Mouse (Mus musculus) spleen, adult 2 months (tissue): ENCODE results near the gene Pafah1b2. TPM values are rescaled to one million over a fixed set of nuclear protein-coding genes. Genes with fewer than 3 reads are reported as not detected.

Source experiments
- DNase-seq, 2 experiments: peaks; one replicate each; pipeline versions ENCODE4 v3.0.0 to v3.0.0-alpha.2; 2012 to 2021; ENCODE audit warnings: low spot score in 2 of 2, low read depth in 1 of 2
- H3K27ac ChIP-seq: fragments of 200-500 bp; 2 replicates; pipeline ENCODE4 v1.5.1; 2012; ENCODE audit warnings: low read length, inconsistent platforms; ENCODE audit not compliant: insufficient read depth
- H3K27me3 ChIP-seq: fragments of 200-500 bp; 2 replicates; pipeline ENCODE4 v1.6.1; 2012; ENCODE audit warnings: mild to moderate bottlenecking, moderate library complexity, low read length, inconsistent platforms; ENCODE audit not compliant: control insufficient read depth, insufficient read depth
- H3K36me3 ChIP-seq: fragments of 200-500 bp; 2 replicates; pipeline ENCODE4 v1.6.1; 2012; ENCODE audit warnings: mild to moderate bottlenecking, low read length, inconsistent platforms; ENCODE audit not compliant: control insufficient read depth, insufficient read depth
- H3K4me1 ChIP-seq: fragments of 200-500 bp; 2 replicates; pipeline ENCODE4 v1.6.1; 2011; ENCODE audit warnings: inconsistent platforms; ENCODE audit not compliant: control insufficient read depth, insufficient read depth, insufficient read length
- H3K4me3 ChIP-seq: fragments of 200-500 bp; 2 replicates; pipeline ENCODE4 v1.5.1; 2011; ENCODE audit warnings: mild to moderate bottlenecking, inconsistent platforms; ENCODE audit not compliant: insufficient read depth, insufficient read length; ENCODE audit errors: extremely low read depth
- CTCF ChIP-seq: fragments of 200-500 bp; IDR thresholded peaks from 2 replicates; pipeline ENCODE4 v1.5.1; 2011; ENCODE audit warnings: mild to moderate bottlenecking, inconsistent platforms; ENCODE audit not compliant: insufficient read depth, insufficient read length, insufficient replicate concordance; ENCODE audit errors: extremely low read depth
- POLR2A ChIP-seq: fragments of 200-500 bp; IDR thresholded peaks from 2 replicates; pipeline ENCODE4 v1.6.1; 2011; ENCODE audit warnings: low read depth, low read length, inconsistent platforms
- WGBS: fragments of 180-500 bp; shearing (Covaris S2); methylation state at CpG from one replicate; pipeline ENCODE4 v1.1.7; 2018; 5-methylcytosine and 5-hydroxymethylcytosine counted together
- polyA plus RNA-seq: library from polyadenylated mRNA; depleted of rRNA; stranded (reverse); fragments of >200 nt; gene quantifications from 2 replicates; pipeline ENCODE4 v1.2.3, GENCODE M21; 2012

Pafah1b2 gene
- polyA plus RNA-seq, 1 experiment = 12.1 TPM

DNA sequence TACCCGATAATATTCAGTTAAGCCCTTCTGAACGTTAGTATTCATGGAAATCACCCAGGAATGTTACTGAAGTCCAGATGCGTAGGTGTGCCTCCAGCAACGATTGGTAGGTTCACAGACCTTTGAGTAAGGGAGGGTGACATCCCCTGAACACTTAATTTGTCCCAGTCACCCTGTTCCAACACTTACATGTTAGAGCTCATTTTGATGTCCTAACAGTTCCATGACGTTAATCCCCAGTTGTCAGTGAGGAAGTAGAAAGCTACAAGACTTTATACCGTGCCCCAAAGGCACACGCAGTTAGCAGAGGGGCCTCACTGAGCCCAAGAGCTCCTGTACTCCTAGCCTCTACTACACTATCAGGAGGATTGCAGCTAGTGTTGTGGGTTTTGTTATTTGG lies 37.0 kb upstream of the Pafah1b2 start:
- Histone ChIP-seq H3K4me1 (peaks cover 2% of the 10 kb centered on the region; the same call in 1 of the 2 replicates), H3K27me3 (no peaks in the 10 kb centered on the region), H3K4me3 (no peak overlapping the region), H3K36me3 (no peaks in the 10 kb centered on the region), H3K27ac (no peak overlapping the region)
- TF ChIP-seq POLR2A = no peak
- TF ChIP-seq CTCF = no peak
- no peak for DNase-seq
- 81% methylated on average over 7 of the region's 7 CpGs for WGBS

GRCm38 (mm10) chr9:46046724-46047517 lies 34.4 kb upstream of the Pafah1b2 start:
- H3K27ac ChIP-seq = no peak overlapping the region
- no peak for DNase-seq
- TF ChIP-seq CTCF (no peak), POLR2A (no peak)
- 0 out of 2 replicates have a peak, but pooled peaks cover 2% of the 10 kb centered on the region for H3K4me1 ChIP-seq
- 87% methylated on average over 11 of the region's 11 CpGs for WGBS
- H3K27me3 ChIP-seq = no peaks in the 10 kb centered on the region
- H3K4me3 ChIP-seq = no peak overlapping the region
- no peaks in the 10 kb centered on the region for H3K36me3 ChIP-seq

- TF ChIP-seq POLR2A = no peak
- no peak for TF ChIP-seq CTCF
These were observed 31.1 kb upstream of the Pafah1b2 start for GRCm38 (mm10) chr9:46043626-46044025.

GRCm38 (mm10) chr9:46042387-46042786 lies 29.9 kb upstream of the Pafah1b2 start:
- no peak overlapping the region for H3K27ac ChIP-seq
- H3K4me3 ChIP-seq = no peak overlapping the region
- 0 out of 2 replicates have a peak, but pooled peaks cover 2% of the 10 kb centered on the region for H3K4me1 ChIP-seq
- no peak for DNase-seq
- WGBS = 87% methylated on average over 3 of the region's 3 CpGs
- no peaks in the 10 kb centered on the region for H3K27me3 ChIP-seq
- TF ChIP-seq CTCF (no peak), POLR2A (no peak)
- H3K36me3 ChIP-seq = no peaks in the 10 kb centered on the region; the same call in 1 of the 2 replicates

More at GRCm38 (mm10) chr9:46043626-46044025, 31.1 kb upstream of the Pafah1b2 start:
- DNase-seq = no peak
- Histone ChIP-seq H3K27ac (no peak overlapping the region), H3K4me1 (0 out of 2 replicates have a peak, but pooled peaks cover 2% of the 10 kb centered on the region), H3K27me3 (no peaks in the 10 kb centered on the region), H3K36me3 (no peaks in the 10 kb centered on the region; the same call in 1 of the 2 replicates), H3K4me3 (no peak overlapping the region)
- WGBS = 97% methylated on average over 8 of the region's 8 CpGs

- H3K36me3 ChIP-seq = no peaks in the 10 kb centered on the region; the same call in 1 of the 2 replicates
- no peak overlapping the region for H3K4me3 ChIP-seq
- WGBS = 73% methylated on average over 2 of the region's 2 CpGs
- no peak for TF ChIP-seq CTCF
- no peak for TF ChIP-seq POLR2A
- H3K27ac ChIP-seq = no peak overlapping the region
- DNase-seq = no peak
- no peaks in the 10 kb centered on the region for H3K27me3 ChIP-seq
- 0 out of 2 replicates have a peak, but pooled peaks cover 2% of the 10 kb centered on the region for H3K4me1 ChIP-seq
These were observed 28.7 kb upstream of the Pafah1b2 start for GRCm38 (mm10) chr9:46041186-46041585.

DNA sequence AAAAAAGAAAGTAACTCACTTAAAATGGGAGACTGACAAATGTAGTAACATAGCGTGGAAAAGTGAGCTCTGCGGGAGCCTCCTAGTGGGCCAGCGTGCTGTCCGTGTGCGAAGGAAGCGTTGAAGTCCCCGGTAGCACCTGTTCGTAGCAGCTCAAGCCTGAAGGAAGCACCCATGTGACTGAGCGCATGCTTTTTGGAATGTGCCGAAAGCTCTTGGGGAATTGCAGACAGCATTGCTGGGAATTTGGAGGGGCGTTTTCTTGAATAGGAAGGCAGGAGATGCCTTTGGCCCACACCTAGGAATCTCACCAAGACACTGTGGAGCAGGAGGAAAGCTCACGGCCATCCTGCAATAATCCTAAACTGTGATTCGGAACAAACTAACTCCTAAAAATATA lies 26.3 kb upstream of the Pafah1b2 start:
- 97% methylated on average over 13 of the region's 13 CpGs for WGBS
- Histone ChIP-seq H3K27me3 (no peaks in the 10 kb centered on the region), H3K4me3 (no peak overlapping the region), H3K4me1 (peaks cover 1% of the 10 kb centered on the region; the same call in 1 of the 2 replicates), H3K27ac (no peak overlapping the region), H3K36me3 (no peaks in the 10 kb centered on the region; the same call in 1 of the 2 replicates)
- no peak for DNase-seq
- TF ChIP-seq POLR2A (no peak), CTCF (no peak)

GRCm38 (mm10) chr9:46036881-46037280 lies 24.4 kb upstream of the Pafah1b2 start:
- no peak for TF ChIP-seq POLR2A
- no peak for TF ChIP-seq CTCF
- DNase-seq = no peak
- WGBS = 96% methylated on average over 8 of the region's 8 CpGs

More at GRCm38 (mm10) chr9:46036881-46037280, 24.4 kb upstream of the Pafah1b2 start:
- H3K27ac ChIP-seq = no peak overlapping the region
- no peaks in the 10 kb centered on the region for H3K27me3 ChIP-seq
- H3K4me3 ChIP-seq = no peak overlapping the region
- peaks cover 9% of the 10 kb centered on the region; the same call in 1 of the 2 replicates for H3K4me1 ChIP-seq
- no peaks in the 10 kb centered on the region; the same call in 1 of the 2 replicates for H3K36me3 ChIP-seq
